Mouse (Mus musculus) forebrain, embryonic 13.5 days (tissue): ENCODE measurements at regions not wholly inside any gene's neighbourhood (a gene's known extent, or its start where the extent isn't known, plus 50 kb on each side); places are given as distances from the start of the nearest gene placed in this dataset.
"Not testable (repeated sequence)": the region's sequence is repeated elsewhere in the genome, so short reads cannot be mapped to it uniquely, and the experiment has no call there.

Experiments used
- ATAC-seq: fragments of 200-750 bp; cut with Nextera tagmentation; 2 replicates; pipeline ENCODE4 v1.8.0; 2017
- H3K27ac ChIP-seq: fragments of 300-500 bp; sonication (generic); 2 replicates; pipeline ENCODE4 v1.5.1; 2015; ENCODE audit warnings: inconsistent platforms, mild to moderate bottlenecking, moderate library complexity
- H3K27me3 ChIP-seq: fragments of 300-500 bp; sonication (generic); 2 replicates; pipeline ENCODE4 v1.6.1; 2015; ENCODE audit warnings: mild to moderate bottlenecking, inconsistent platforms
- H3K36me3 ChIP-seq: fragments of 300-500 bp; sonication (generic); 2 replicates; pipeline ENCODE4 v1.6.1; 2015; ENCODE audit warnings: mild to moderate bottlenecking, inconsistent platforms; ENCODE audit not compliant: poor library complexity, severe bottlenecking
- H3K4me1 ChIP-seq: fragments of 300-500 bp; sonication (generic); 2 replicates; pipeline ENCODE4 v1.6.1; 2015; ENCODE audit warnings: inconsistent platforms
- H3K4me2 ChIP-seq: fragments of 300-500 bp; sonication (generic); 2 replicates; pipeline ENCODE4 v1.6.1; 2015; ENCODE audit warnings: inconsistent platforms, mild to moderate bottlenecking, moderate library complexity
- H3K4me3 ChIP-seq: fragments of 300-500 bp; sonication (generic); 2 replicates; pipeline ENCODE4 v1.5.1; 2015; ENCODE audit warnings: mild to moderate bottlenecking, inconsistent platforms
- H3K9ac ChIP-seq: fragments of 300-500 bp; sonication (generic); 2 replicates; pipeline ENCODE4 v1.6.1; 2015; ENCODE audit warnings: mild to moderate bottlenecking, inconsistent platforms
- H3K9me3 ChIP-seq: fragments of 300-500 bp; sonication (generic); replicated peaks from 2 replicates; pipeline ENCODE4 v1.6.1; 2016; ENCODE audit warnings: inconsistent platforms
- WGBS: fragments of 180-500 bp; shearing (Covaris S2); methylation state at CpG from one replicate; pipeline ENCODE4 v1.1.7; 2015; 5-methylcytosine and 5-hydroxymethylcytosine counted together

- Histone ChIP-seq H3K4me1 (no peaks in the 10 kb centered on the region), H3K4me3 (no peak overlapping the region), H3K4me2 (no peak overlapping the region), H3K36me3 (no peaks in the 10 kb centered on the region), H3K9me3 (no peaks in the 10 kb centered on the region), H3K27ac (no peak overlapping the region), H3K27me3 (no peaks in the 10 kb centered on the region), H3K9ac (no peak overlapping the region)
- no peak for ATAC-seq
Observed at GRCm38 (mm10) chr2:55306387-55306786, 129.4 kb upstream of the Kcnj3 start.

GRCm38 (mm10) chr2:55315627-55316026 lies 120.1 kb upstream of the Kcnj3 start:
- ATAC-seq = no peak
- WGBS = 74% methylated on average over 3 of the region's 3 CpGs

GRCm38 (mm10) chr2:55354061-55354460 lies 81.7 kb upstream of the Kcnj3 start:
- 93% methylated on average over 5 of the region's 5 CpGs for WGBS
- not testable (repeated sequence) for H3K9me3 ChIP-seq, H3K4me2 ChIP-seq, H3K27me3 ChIP-seq, H3K36me3 ChIP-seq, H3K4me1 ChIP-seq, H3K27ac ChIP-seq, H3K9ac ChIP-seq, H3K4me3 ChIP-seq, ATAC-seq

More at GRCm38 (mm10) chr2:55315627-55316026, 120.1 kb upstream of the Kcnj3 start:
- no peak overlapping the region for H3K4me3 ChIP-seq
- H3K4me2 ChIP-seq = no peak overlapping the region
- H3K27me3 ChIP-seq = no peaks in the 10 kb centered on the region
- H3K9ac ChIP-seq = no peak overlapping the region
- H3K27ac ChIP-seq = no peak overlapping the region
- H3K36me3 ChIP-seq = no peaks in the 10 kb centered on the region
- H3K4me1 ChIP-seq = no peaks in the 10 kb centered on the region
- no peaks in the 10 kb centered on the region for H3K9me3 ChIP-seq
